Mouse (Mus musculus): Measurements from ENCODE around the gene Hnf1a.
"Not testable (repeated sequence)": the region's sequence is repeated elsewhere in the genome, so short reads cannot be mapped to it uniquely, and the experiment has no call there.

The Hnf1a gene

DNA sequence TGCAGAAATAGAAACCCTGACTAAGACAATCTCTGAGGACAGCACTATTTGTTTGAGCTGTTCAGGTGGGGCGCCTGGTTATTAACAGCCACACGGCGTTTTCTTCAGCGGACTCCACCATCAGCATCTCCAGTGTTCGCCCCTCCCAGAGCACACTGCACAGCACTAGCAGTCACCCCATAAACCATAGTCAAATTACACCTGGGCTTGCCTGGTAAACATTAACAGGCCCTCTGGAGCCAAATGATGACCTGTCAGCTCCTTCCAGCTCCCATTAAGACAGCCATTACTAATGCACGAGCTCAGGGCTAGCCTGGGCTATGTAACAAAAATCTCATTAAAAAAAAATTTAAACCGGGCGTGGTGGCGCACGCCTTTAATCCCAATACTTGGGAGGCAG, 25.8 kb downstream of the Hnf1a start:
- no peak for DNase-seq (ENCODE audit: low spot score in 2 of 2)

- DNase-seq (ENCODE audit: low spot score in 2 of 2): no peak
These were observed 28.1 kb downstream of the Hnf1a start for GRCm38 (mm10) chr5:114942766-114943130.

- peak; percentile 66 to 74 for DNase-seq (ENCODE audit: low spot score in 2 of 2)
These were observed 28.7 kb downstream of the Hnf1a start, which contains the start of gene 2210016L21Rik for GRCm38 (mm10) chr5:114942074-114942765. 2210016L21Rik (plus strand) TSS chr5:114942158.

- not testable (repeated sequence) for DNase-seq (ENCODE audit: low spot score in 2 of 2)
These were observed 29.8 kb downstream of the Hnf1a start for GRCm38 (mm10) chr5:114941138-114941537.

DNA sequence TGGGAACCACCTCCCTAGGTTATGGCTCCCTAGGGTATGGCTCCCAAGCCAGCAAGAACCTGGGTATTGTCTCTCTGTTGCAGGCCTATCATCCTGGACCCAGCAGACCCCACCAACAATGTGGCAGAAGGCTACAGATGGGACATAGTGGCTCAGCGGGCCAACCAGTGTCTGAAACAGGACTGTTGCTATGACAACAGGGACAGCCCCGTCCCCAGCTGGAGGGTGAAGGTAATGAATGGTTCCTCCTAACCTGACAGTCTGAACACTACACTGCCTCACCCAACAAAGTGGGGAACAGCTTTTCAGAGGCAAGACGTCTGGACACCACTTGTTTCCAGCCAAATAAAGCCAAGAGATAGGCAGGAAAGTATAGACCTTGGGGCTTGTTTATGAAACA, 35.1 kb downstream of the Hnf1a start:
- no peak for DNase-seq (ENCODE audit: low spot score in 2 of 2)

- no peak for DNase-seq (ENCODE audit: low spot score in 2 of 2)
These were observed 37.7 kb downstream of the Hnf1a start for GRCm38 (mm10) chr5:114933206-114933605.

DNA sequence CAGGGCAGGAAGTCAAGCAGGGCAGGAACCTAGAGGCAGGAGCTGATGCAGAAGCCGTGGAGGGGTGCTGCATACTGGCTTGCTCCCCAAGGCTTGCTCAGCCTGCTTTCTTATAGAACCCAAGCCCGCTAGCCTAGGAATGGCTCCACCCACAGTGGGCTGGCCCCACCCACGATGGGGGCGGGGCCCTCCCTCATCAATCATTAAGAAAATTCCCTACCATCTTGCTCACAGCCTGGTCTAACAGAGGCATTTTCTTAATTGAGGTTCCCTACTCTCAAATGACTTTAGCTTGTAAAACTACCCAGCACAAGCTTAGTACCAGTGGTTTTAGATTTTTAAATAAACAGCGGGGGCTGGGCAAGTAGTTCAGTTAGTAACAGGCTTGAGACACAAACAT, 39.3 kb downstream of the Hnf1a start:
- DNase-seq (ENCODE audit: low spot score in 2 of 2): no peak

GRCm38 (mm10) chr5:114926753-114927152, 44.1 kb downstream of the Hnf1a start:
- no peak for DNase-seq (ENCODE audit: low spot score in 2 of 2)

DNA sequence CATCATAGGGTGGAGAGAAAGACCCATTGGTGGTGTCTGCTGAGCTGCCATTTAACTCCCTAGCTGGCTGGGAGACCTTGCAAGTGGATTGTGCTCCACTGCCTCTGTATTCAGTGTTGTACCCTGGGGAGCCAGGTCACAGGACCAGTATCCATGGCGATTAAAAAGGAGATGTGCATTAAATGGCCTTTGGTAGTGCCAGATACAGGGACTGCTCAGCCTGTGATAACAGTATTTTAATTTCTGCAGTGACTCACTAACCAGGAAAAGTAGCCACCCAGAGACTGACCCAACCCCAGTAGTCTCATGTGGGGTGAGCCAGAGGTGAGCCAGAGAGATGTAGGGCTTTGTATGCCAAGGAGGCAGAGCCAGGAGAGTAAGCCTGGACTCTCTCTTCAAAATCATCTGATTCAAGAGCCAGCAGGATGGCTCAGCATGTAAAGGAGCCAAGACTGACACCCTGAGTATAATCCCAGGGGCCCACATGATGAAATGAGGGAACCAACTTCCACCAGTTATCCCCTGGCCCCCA, 44.7 kb downstream of the Hnf1a start:
- no peak for DNase-seq (ENCODE audit: low spot score in 2 of 2)

DNA sequence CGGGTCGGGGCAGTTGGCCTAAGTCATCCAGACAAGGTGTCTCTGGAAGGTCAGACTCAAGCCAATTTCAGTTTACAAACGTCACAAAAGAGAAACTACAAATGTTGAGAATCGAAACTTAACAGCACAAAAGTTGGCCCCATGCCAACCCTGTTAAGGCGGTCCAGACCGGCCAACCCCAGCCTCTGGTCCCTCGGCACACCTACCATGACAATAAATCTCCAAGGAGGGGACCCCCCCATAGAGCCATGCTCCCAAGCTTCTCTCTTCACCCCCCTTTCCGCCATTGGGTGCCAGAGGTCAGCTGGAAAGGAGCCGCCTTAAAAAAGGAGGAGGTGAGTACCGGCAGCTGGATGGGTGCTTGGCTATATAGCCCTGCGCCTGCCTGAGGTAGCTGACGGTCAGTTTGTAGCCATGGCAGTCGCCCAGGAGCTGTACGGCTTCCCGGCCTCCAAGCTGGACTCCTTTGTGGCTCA, 47.9 kb downstream of the Hnf1a start, which contains the start of gene Oasl1:
Gene Oasl1 (plus strand): TSS at position 243 of the 476 bp plus-strand sequence.
- peak in 1 of 2 experiments; percentile 43 for DNase-seq (ENCODE audit: low spot score in 2 of 2)

GRCm38 (mm10) chr5:114922366-114922731, 48.5 kb downstream of the Hnf1a start:
- DNase-seq (ENCODE audit: low spot score in 2 of 2): no peak

- peak in 1 of 2 experiments; percentile 27 for DNase-seq (ENCODE audit: low spot score in 2 of 2)
These were observed 49.1 kb downstream of the Hnf1a start for GRCm38 (mm10) chr5:114921551-114922365.

GRCm38 (mm10) chr5:114917357-114917756, 53.5 kb downstream of the Hnf1a start:
- not testable (repeated sequence) for DNase-seq (ENCODE audit: low spot score in 2 of 2)

DNA sequence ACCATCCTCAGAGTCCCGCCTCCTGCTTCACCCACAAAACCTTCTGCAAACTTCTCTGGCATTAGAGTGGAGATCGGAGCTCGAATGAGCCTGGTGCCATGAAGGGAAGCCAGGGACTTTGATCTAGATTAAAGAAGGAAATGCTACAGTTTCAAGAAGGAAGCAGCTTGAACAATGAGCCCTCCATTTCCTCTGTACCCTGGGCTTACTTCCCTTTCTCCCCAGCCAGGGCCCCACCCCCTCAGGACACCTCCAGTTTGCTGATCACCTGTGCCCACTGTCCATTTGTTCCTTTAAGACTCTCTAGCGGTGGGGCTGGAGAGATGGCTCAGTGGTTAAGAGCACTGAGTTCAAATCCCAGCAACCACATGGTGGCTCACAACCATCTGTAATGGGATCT, 54.1 kb downstream of the Hnf1a start:
- DNase-seq (ENCODE audit: low spot score in 2 of 2): no peak

DNA sequence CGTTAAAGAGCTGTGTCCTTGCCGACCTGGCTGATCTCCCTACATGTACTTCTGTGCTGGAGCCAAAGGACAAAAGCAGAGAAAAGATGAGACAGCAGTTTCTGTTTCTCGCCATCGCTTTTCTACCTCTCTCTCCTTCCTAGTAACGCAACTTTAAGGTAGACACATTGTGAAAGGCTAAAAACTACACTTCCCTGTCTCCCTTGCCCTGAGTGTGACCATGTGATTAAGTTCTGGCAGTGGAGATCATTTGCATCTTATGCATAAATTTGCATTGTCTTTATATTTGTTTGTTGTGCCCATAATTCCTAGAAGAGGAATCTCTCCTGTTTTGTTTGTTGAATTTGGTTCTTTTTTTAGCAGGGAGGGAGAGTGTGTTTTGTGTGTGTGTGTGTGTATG, 55.0 kb downstream of the Hnf1a start:
- no peak for DNase-seq (ENCODE audit: low spot score in 2 of 2)

DNA sequence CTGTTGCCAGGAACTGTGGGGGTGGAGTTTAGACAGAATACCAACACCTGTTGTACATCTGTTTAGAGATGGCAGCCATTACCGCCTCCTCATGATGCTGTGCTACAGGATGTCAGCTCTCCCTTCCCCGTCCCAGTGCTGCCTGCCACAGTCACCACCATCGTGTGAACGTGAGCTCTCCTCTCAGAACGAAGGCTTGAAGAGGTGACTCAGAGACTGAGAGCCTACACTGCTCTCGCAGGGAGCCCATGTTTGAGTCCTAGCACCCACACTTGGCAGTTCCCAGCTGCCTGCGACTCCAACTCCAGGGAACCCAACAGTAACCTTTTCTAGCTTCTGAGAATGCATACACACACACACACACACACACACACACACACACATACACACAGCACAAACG, 56.0 kb downstream of the Hnf1a start:
- no peak for DNase-seq (ENCODE audit: low spot score in 2 of 2)

GRCm38 (mm10) chr5:114913686-114914085, 57.2 kb downstream of the Hnf1a start:
- DNase-seq (ENCODE audit: low spot score in 2 of 2): no peak

DNA sequence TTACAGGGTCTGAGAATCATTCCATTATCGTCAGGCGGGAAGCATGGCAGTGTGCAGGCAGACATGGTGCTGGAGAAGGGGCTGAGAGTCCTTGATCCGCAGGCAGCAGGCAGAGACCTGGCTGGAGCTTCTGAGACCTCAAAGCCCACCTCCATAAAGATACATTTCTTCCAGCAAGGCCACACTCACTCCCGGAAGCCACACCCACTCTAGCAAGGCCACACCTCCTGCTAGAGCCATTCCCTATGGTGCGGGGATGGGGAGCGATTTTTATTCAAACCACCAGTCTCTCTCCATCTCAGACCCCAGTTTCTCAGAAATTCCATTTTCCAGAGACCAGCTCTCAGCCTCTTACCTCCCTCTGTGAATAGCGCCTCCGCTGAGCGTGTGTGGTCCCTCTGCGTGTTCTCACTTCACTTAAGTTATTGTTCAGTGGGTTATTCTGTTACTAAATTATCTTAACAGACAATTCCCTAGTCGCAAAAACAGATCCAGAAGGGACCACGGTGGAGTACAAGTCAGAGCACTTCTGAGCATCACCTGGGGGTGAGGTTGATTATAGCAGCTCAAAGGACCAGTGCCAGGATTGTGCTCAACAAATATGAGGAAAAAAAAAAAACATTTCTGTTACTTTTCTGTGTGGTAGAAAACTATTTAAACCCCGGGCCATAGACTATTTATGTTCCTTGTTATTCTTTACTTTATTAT, 62.1 kb downstream of the Hnf1a start:
- DNase-seq (ENCODE audit: low spot score in 2 of 2): no peak

- DNase-seq (ENCODE audit: low spot score in 2 of 2): no peak
These were observed 68.5 kb downstream of the Hnf1a start for GRCm38 (mm10) chr5:114902413-114902812.

All from urinary bladder, adult 18-20 months (tissue).